Mouse (Mus musculus) heart, embryonic 14.5 days (tissue): ENCODE results near the gene Hmces. TPM values are rescaled to one million over a fixed set of nuclear protein-coding genes. Genes with fewer than 3 reads are reported as not detected.

Experiments
- ATAC-seq: fragments of 200-750 bp; cut with Nextera tagmentation; 2 replicates; pipeline ENCODE4 v1.8.0; 2017; ENCODE audit warnings: low read depth, moderate TSS enrichment; ENCODE audit not compliant: insufficient number of reproducible peaks, insufficient read depth, low FRiP score
- H3K27ac ChIP-seq, 2 experiments: fragments of 200-500 bp in 1 of 2; fragments of 300-500 bp in 1 of 2; sonication (generic) in 1 of 2; replicated peaks in 1 of 2; 2 replicates each; pipeline ENCODE4 v1.5.1; 2012 to 2014; ENCODE audit warnings: low read depth in 2 of 2, low read length in 2 of 2, control low read depth in 1 of 2, mild to moderate bottlenecking in 1 of 2, mixed read lengths in 1 of 2; ENCODE audit not compliant: control insufficient read depth in 1 of 2, insufficient read depth in 1 of 2
- H3K27me3 ChIP-seq: fragments of 300-500 bp; sonication (generic); 2 replicates; pipeline ENCODE4 v1.6.1; 2014; ENCODE audit warnings: mild to moderate bottlenecking, low read length, control low read depth; ENCODE audit not compliant: control insufficient read depth, insufficient read depth
- H3K36me3 ChIP-seq: fragments of 300-500 bp; sonication (generic); 2 replicates; pipeline ENCODE4 v1.6.1; 2014; ENCODE audit warnings: mild to moderate bottlenecking, control low read depth, low read length, mixed read lengths; ENCODE audit not compliant: control insufficient read depth, insufficient read depth
- H3K4me1 ChIP-seq, 2 experiments: fragments of 200-500 bp in 1 of 2; fragments of 300-500 bp in 1 of 2; sonication (generic) in 1 of 2; 2 replicates each; pipeline ENCODE4 v1.6.1; 2012 to 2014; ENCODE audit warnings: low read length in 2 of 2, control low read depth in 1 of 2, mixed read lengths in 1 of 2; ENCODE audit not compliant: control insufficient read depth in 2 of 2, insufficient read depth in 2 of 2
- H3K4me2 ChIP-seq: fragments of 300-500 bp; sonication (generic); 2 replicates; pipeline ENCODE4 v1.6.1; 2014; ENCODE audit warnings: mild to moderate bottlenecking, low read length
- H3K4me3 ChIP-seq, 2 experiments: fragments of 200-500 bp in 1 of 2; fragments of 300-500 bp in 1 of 2; sonication (generic) in 1 of 2; 2 replicates each; pipeline ENCODE4 v1.5.1; 2012 to 2014; ENCODE audit warnings: low read length in 2 of 2, mild to moderate bottlenecking in 2 of 2, control low read depth in 1 of 2, low read depth in 1 of 2, moderate library complexity in 1 of 2; ENCODE audit not compliant: control insufficient read depth in 1 of 2, insufficient read depth in 1 of 2
- H3K9ac ChIP-seq: fragments of 300-500 bp; sonication (generic); 2 replicates; pipeline ENCODE4 v1.6.1; 2014; ENCODE audit warnings: mild to moderate bottlenecking, low read length
- H3K9me3 ChIP-seq: fragments of 300-500 bp; sonication (generic); 2 replicates; pipeline ENCODE4 v1.6.1; 2016; ENCODE audit warnings: low read length, control low read depth; ENCODE audit not compliant: control insufficient read depth
- WGBS: fragments of 180-500 bp; shearing (Covaris S2); extraction: QIAGEN DNeasy Blood & Tissue Kit; methylation state at CpG from one replicate; pipeline ENCODE4 v1.1.7; 2014; 5-methylcytosine and 5-hydroxymethylcytosine counted together
- polyA plus RNA-seq: library from polyadenylated mRNA; unstranded; fragments of >200 nt; fragmentation: Nextera tagmentation; extraction: Ambion mirVana; gene quantifications from 2 replicates; pipeline ENCODE4 v1.2.1, GENCODE M21; 2014

Hmces gene
- polyA plus RNA-seq, 1 experiment from 2014 or later, result 24.5 TPM

DNA sequence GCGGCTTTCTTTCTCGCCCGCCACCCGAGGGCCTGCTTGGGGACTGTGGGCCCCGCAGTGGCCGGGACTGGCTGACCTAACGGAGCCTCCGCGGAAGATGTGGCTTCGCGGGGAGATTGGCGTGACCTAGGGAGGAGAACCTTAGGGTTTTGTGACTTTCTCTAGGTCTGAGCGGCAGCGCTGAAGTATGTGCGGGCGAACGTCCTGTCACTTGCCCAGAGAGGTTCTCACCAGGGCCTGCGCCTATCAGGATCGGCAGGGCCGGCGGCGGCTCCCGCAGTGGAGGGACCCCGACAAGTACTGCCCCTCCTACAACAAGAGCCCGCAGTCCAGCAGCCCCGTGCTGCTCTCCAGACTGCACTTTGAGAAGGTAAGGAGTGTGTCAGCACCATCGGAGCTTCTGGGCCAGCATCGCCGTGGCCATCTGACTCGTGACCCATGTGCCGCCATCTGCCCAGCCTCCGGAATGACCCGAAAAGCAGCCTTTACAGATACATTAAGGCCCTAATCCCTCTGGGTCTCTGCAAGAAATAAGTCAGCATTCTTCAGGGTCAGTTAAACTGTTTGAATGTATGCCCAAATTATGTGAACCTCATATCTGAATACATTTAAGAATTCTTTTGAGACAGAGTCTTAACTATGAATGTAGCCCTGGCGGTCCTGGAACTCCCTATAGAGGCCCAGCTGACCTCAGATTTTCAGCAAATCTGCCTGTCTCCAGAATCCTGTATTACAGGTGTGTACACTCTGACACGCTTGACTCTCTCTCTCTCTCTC lies 779 bp downstream of the Hmces start:
- Histone ChIP-seq H3K9me3 (no peaks in the 10 kb centered on the region), H3K4me2 (peak overlapping the region; percentile 79), H3K27ac (peak overlapping the region; percentile 85 to 86), H3K36me3 (peaks cover 72% of the 10 kb centered on the region), H3K4me1 (peaks cover 7 to 18% of the 10 kb centered on the region in 2 experiments), H3K27me3 (no peaks in the 10 kb centered on the region), H3K9ac (peak overlapping the region; percentile 93), H3K4me3 (peak overlapping the region; percentile 90 to 95)
- 5% methylated on average over 35 of the region's 35 CpGs for WGBS
- peak; percentile 49 for ATAC-seq

GRCm38 (mm10) chr6:87915939-87916338 lies 2.2 kb downstream of the Hmces start:
- Histone ChIP-seq H3K4me3 (no peak overlapping the region), H3K27me3 (no peaks in the 10 kb centered on the region), H3K9me3 (no peaks in the 10 kb centered on the region), H3K9ac (no peak overlapping the region), H3K4me1 (peaks cover 7 to 18% of the 10 kb centered on the region in 2 experiments), H3K4me2 (no peak overlapping the region), H3K27ac (no peak overlapping the region), H3K36me3 (peaks cover 68% of the 10 kb centered on the region)
- no peak for ATAC-seq
- 53% methylated on average over 5 of the region's 5 CpGs for WGBS

DNA sequence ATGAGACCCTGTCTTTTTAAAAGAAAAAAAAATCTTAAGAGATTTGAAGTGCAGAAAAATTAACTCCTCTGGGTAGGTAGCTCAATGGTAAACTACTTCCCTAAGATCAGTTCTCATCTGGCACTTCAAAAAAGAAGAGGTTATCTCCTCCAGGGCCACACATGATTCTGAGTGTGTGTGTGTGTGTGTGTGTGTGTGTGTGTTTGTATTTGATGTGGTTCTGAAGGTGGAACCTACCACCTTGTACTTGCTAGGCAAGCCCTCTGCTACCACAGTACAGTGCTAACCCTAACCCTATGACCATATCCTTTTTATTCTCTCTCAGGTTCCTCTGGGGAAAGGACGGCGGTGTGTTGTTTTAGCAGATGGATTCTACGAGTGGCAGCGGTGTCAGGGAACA lies 7.5 kb downstream of the Hmces start:
- no peaks in the 10 kb centered on the region for H3K9me3 ChIP-seq
- no peak for ATAC-seq
- H3K36me3 ChIP-seq, result peaks cover 90% of the 10 kb centered on the region

DNA sequence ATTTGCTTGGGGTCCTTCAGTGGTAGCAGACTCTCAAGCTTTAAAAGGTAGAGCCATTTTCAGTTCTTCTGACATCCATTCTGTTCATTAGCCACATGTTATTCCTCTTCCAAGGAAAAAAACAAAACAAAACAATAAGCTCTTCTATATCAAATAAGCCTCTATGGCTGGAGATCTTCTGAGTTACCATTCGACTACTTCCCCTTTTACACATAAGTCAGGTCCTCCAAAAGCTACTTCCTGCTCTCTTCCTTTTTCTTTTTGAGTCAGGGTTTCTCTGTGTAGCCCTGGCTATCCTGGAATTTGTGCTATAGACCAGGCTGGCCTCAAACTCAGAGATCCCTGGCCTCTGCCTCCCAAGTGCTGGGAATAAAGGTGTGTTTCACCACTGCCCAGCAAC lies 9.9 kb downstream of the Hmces start:
- Histone ChIP-seq H3K27ac (no peak overlapping the region), H3K9me3 (no peaks in the 10 kb centered on the region), H3K4me3 (no peak overlapping the region), H3K4me1 (no peaks in the 10 kb centered on the region), H3K27me3 (no peaks in the 10 kb centered on the region), H3K9ac (no peak overlapping the region), H3K36me3 (peaks cover 78% of the 10 kb centered on the region), H3K4me2 (no peak overlapping the region)
- WGBS, result 70% methylated on average over 1 of the region's 1 CpGs
- ATAC-seq, result no peak

More for the DNA sequence above, 7.5 kb downstream of the Hmces start:
- H3K4me3 ChIP-seq, result no peak overlapping the region
- WGBS, result 88% methylated on average over 4 of the region's 4 CpGs
- no peak overlapping the region for H3K27ac ChIP-seq
- H3K4me2 ChIP-seq, result no peak overlapping the region
- H3K9ac ChIP-seq, result no peak overlapping the region
- H3K4me1 ChIP-seq, result peaks cover 0 to 2% of the 10 kb centered on the region in 2 experiments; a peak in 1 of 4 replicates
- no peaks in the 10 kb centered on the region for H3K27me3 ChIP-seq

- peaks cover 60% of the 10 kb centered on the region for H3K36me3 ChIP-seq
- no peak overlapping the region for H3K4me3 ChIP-seq
- peaks cover 6% of the 10 kb centered on the region; the same call in 1 of the 2 replicates for H3K9me3 ChIP-seq
- no peak overlapping the region for H3K4me2 ChIP-seq
- peaks cover 0 to 7% of the 10 kb centered on the region in 2 experiments; a peak in 1 of 4 replicates for H3K4me1 ChIP-seq
- ATAC-seq, result no peak
- no peak overlapping the region for H3K27ac ChIP-seq
- no peak overlapping the region for H3K9ac ChIP-seq
- H3K27me3 ChIP-seq, result no peaks in the 10 kb centered on the region
- 84% methylated on average over 5 of the region's 5 CpGs for WGBS
Observed at GRCm38 (mm10) chr6:87935037-87935436, 21.3 kb downstream of the Hmces start.

DNA sequence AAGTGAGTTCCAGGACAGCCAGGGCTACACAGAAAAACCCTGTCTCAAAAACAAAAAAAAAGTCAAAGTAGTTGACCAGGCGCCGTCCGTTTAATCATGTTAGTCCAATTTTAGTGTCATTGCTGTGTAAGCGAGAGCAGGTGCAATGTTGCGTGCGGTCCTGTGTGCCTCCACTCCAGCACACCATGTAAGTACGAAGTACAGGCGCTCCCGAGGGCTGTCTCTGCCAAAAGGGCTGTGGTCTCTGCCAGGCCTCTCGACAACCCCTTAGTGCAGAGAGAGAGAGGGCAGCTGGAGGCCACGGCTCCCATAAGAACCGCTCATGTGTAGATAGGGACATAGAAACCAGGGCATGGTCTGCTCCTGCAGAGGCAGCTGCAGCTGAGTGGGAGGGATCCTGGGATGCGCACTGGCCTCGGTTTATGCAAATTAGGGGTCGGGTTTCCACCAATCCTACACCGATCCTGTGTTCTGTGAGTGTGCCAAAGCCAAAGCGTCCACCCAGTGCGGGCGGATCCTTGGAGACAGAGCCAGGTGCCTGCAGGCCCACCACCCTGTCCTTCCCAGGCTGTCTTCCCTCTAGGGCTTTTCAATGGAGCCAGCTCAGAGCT lies 23.5 kb downstream of the Hmces start:
- 29% methylated on average over 19 of the region's 19 CpGs for WGBS
- Histone ChIP-seq H3K9ac (0 out of 2 replicates have a peak overlapping the region, but pooled peaks have one; percentile 16), H3K36me3 (peaks cover 46% of the 10 kb centered on the region), H3K27ac (peak overlapping the region in 1 of 2 experiments; percentile 50; a peak in 1 of 4 replicates), H3K4me1 (peaks cover 0 to 7% of the 10 kb centered on the region in 2 experiments; a peak in 1 of 4 replicates), H3K9me3 (no peaks in the 10 kb centered on the region), H3K27me3 (no peaks in the 10 kb centered on the region), H3K4me2 (peak overlapping the region; percentile 39), H3K4me3 (no peak overlapping the region)
- ATAC-seq, result peak; percentile 92

GRCm38 (mm10) chr6:87938941-87939340 lies 25.2 kb downstream of the Hmces start:
- Histone ChIP-seq H3K4me2 (no peak overlapping the region), H3K27me3 (no peaks in the 10 kb centered on the region), H3K27ac (no peak overlapping the region), H3K9me3 (no peaks in the 10 kb centered on the region), H3K9ac (no peak overlapping the region), H3K4me3 (no peak overlapping the region), H3K4me1 (peaks cover 0 to 7% of the 10 kb centered on the region in 2 experiments; a peak in 1 of 4 replicates), H3K36me3 (peaks cover 30% of the 10 kb centered on the region)
- WGBS, result 95% methylated on average over 3 of the region's 3 CpGs
- no peak for ATAC-seq
